8 mouse cellular contexts compared by ENCODE assay signal in the genomic region with DNA sequence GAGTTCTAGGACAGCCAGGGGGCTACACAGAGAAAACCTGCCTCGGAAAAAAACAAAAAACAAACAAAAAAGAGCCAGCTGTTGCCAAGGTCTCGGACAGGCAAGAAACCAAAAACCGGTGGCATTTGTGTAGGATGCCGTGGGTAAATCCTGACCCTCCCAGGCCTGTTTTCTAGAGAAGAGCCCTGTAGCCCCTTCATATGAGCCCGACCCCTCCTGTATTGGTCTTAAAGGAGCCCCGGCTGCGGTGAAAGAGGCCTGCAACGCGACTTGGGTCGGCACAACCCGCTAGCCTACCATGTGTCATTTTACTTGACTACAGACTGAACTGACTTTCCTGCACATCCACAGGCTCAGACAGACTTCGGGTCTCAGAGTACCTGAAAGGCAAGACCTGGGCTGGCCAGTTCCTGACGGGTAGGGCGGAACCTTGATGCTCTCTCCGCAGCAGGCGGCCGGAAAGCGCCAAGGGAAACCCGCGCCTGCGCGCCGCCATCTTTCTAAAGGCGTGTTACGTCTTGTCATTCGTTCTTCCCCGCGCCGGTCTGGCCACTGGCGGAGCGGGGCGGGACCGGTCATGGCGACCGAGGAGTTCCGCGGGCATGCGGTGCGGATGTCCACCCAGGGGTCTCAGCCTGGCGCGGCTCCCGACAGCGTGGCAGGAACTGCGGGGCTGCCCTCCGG. TPM values are rescaled to one million over a fixed set of nuclear protein-coding genes. Genes with fewer than 3 reads are reported as not detected.
A peak's percentile ranks its signal among the peaks of the same experiment; 100 is the strongest.
DNase-seq lines count a peak whose midpoint lies in the region; ATAC-seq and TF ChIP-seq lines count a peak whose summit lies in the region.

A gene (plus strand): TSS at position 485 of the 684 bp plus-strand sequence.

- H3K9me3 ChIP-seq in forebrain, postnatal 0 days (ENCODE audit: low read length) = no peaks in the 10 kb centered on the region
- H3K9me3 ChIP-seq in lung, embryonic 14.5 days (ENCODE audit: low read depth, low read length) = no peaks in the 10 kb centered on the region

- peak within 1 kb of the TSS; percentile 84 for H3K9ac ChIP-seq in forebrain, postnatal 0 days
- peak within 1 kb of the TSS; percentile 92 for H3K9ac ChIP-seq in lung, embryonic 14.5 days

- peak within 1 kb of the TSS; percentile 70 for H3K4me2 ChIP-seq in forebrain, postnatal 0 days (ENCODE audit: low read depth)
- peak within 1 kb of the TSS; percentile 86 for H3K4me2 ChIP-seq in lung, embryonic 14.5 days

- H3K27me3 ChIP-seq in cerebellum, adult 2 months (ENCODE audit: control insufficient read depth, insufficient read depth, low read length) = no peaks in the 10 kb centered on the region
- no peaks in the 10 kb centered on the region for H3K27me3 ChIP-seq in forebrain, postnatal 0 days (ENCODE audit: insufficient read depth, low read length)
- no peaks in the 10 kb centered on the region for H3K27me3 ChIP-seq in lung, embryonic 14.5 days (ENCODE audit: insufficient read depth, low read length)

- H3K4me1 ChIP-seq in cerebellum, adult 2 months (ENCODE audit: control insufficient read depth, insufficient read depth, low read length) = no peaks in the 10 kb centered on the region
- peaks cover 9% of the 10 kb centered on the region for H3K4me1 ChIP-seq in forebrain, postnatal 0 days (ENCODE audit: insufficient read depth)
- H3K4me1 ChIP-seq in lung, embryonic 14.5 days (ENCODE audit: insufficient read depth) = no peaks in the 10 kb centered on the region; the same call in 1 of the 2 replicates

- H3K36me3 ChIP-seq in forebrain, postnatal 0 days (ENCODE audit: insufficient read depth) = peaks cover 45% of the 10 kb centered on the region
- H3K36me3 ChIP-seq in lung, embryonic 14.5 days (ENCODE audit: insufficient read depth) = peaks cover 53% of the 10 kb centered on the region

- DNase-seq in MEL-GATA-1-ER (ENCODE audit: extremely low read depth, low read depth) = peak; percentile 57
- peak; percentile 92 to 93 for DNase-seq in cerebellum, adult 2 months
- peak; percentile 93 for DNase-seq in forebrain, postnatal 0 days
- DNase-seq in heart, postnatal 4 days = peak; percentile 94
- peak; percentile 89 to 92 for DNase-seq in layer of hippocampus, adult 8-10 months (ENCODE audit: low spot score in 2 of 2)
- peak; percentile 93 for DNase-seq in lung, embryonic 14.5 days
- DNase-seq in testis, postnatal 14 days (ENCODE audit: low spot score) = peak; percentile 92

- TF ChIP-seq POLR2A in cerebellum, adult 2 months (IDR thresholded peaks at IDR 0.05; ENCODE audit: borderline replicate concordance, insufficient read depth, low read length) = peak; percentile 74

- whole genome bisulfite sequencing in cerebellum, adult 2 months = under 1% methylated on average over 45 of the region's 45 CpGs
- WGBS in forebrain, postnatal 0 days = 1% methylated on average over 44 of the region's 45 CpGs
- WGBS in lung, embryonic 14.5 days = 2% methylated on average over 45 of the region's 45 CpGs

- H3K4me3 ChIP-seq in cerebellum, adult 2 months (replicated peaks; ENCODE audit: insufficient read depth, low read depth, low read length) = peak within 1 kb of the TSS; percentile 58
- peak within 1 kb of the TSS; percentile 84 for H3K4me3 ChIP-seq in forebrain, postnatal 0 days (ENCODE audit: low read depth, low read length)
- peak within 1 kb of the TSS; percentile 90 for H3K4me3 ChIP-seq in lung, embryonic 14.5 days (ENCODE audit: low read depth, low read length)

- peak; percentile 95 for ATAC-seq in forebrain, postnatal 0 days
- ATAC-seq in lung, embryonic 14.5 days (ENCODE audit: insufficient read depth) = peak; percentile 89
- ATAC-seq in neutrophil, adult 5-6 weeks (ENCODE audit: extremely low read depth, insufficient number of reproducible peaks, low FRiP score, poor library complexity, severe bottlenecking) = peak; percentile 84

- H3K27ac ChIP-seq in cerebellum, adult 2 months (ENCODE audit: insufficient read depth, low read length) = peak within 1 kb of the TSS; percentile 67
- peak within 1 kb of the TSS; percentile 91 for H3K27ac ChIP-seq in forebrain, postnatal 0 days (ENCODE audit: low read depth, low read length)
- peak within 1 kb of the TSS; percentile 84 for H3K27ac ChIP-seq in lung, embryonic 14.5 days (ENCODE audit: low read depth)

- no peak for TF ChIP-seq CTCF in cerebellum, adult 2 months (IDR thresholded peaks at IDR 0.05; ENCODE audit: borderline replicate concordance, insufficient read depth, low read depth, low read length)
- TF ChIP-seq CTCF in forebrain, postnatal 0 days (IDR thresholded peaks at IDR 0.05; ENCODE audit: low read depth) = no peak
- TF ChIP-seq CTCF in lung, embryonic 14.5 days (IDR thresholded peaks at IDR 0.05; ENCODE audit: low read depth) = no peak

RNA-seq across cellular contexts. Expression of the gene that starts here (rescaled TPM):
- polyA plus RNA-seq in cerebellum, adult 2 months (2012; rRNA removed) = 10.9 and 11.0 TPM in 2 replicates
- total RNA-seq in forebrain, postnatal 0 days (2014; rRNA removed) = 25.1 and 29.9 TPM in 2 replicates
- 19.8 and 26.8 TPM in 2 replicates for polyA plus RNA-seq in forebrain, postnatal 0 days (2015; fragmentation: Nextera tagmentation; extraction: Ambion mirVana)
- 1 to 10 TPM; 7.9 to 8.8 TPM for total RNA-seq in heart, postnatal 4 days (2021)
- 10 to 100 TPM; 16.0 to 23.5 (median 20.0) TPM for total RNA-seq in layer of hippocampus, adult 8-10 months (2022)
- polyA plus RNA-seq in lung, embryonic 14.5 days (2014; fragmentation: Nextera tagmentation; extraction: Ambion mirVana) = 20.2 and 22.4 TPM in 2 replicates
- total RNA-seq in neutrophil, adult 5-6 weeks (2017) = 13.8 and 15.0 TPM in 2 replicates

Comparison
In these comparisons a context has a peak if more than half of its experiments do, and no peak if none do; other contexts are left out.
1. Peak in every context shown above with its lines: DNase-seq, ATAC-seq, H3K4me3 ChIP-seq and H3K27ac ChIP-seq.